Mouse (Mus musculus): Measurements from ENCODE around the gene Shank2.

- TF ChIP-seq POLR2A (IDR thresholded peaks at IDR 0.05; ENCODE audit: borderline replicate concordance, control insufficient read depth, low read depth, low read length) (no peak), CTCF (IDR thresholded peaks at IDR 0.05; ENCODE audit: control insufficient read depth, insufficient read depth, low read length) (no peak)
Measured at GRCm38 (mm10) chr7:144030796-144031195, 29.1 kb downstream of the Shank2 start.

Data from bone marrow, adult 2 months (tissue).